Mouse (Mus musculus): ENCODE measurements around the gene Actr8.

Actr8 gene

DNA sequence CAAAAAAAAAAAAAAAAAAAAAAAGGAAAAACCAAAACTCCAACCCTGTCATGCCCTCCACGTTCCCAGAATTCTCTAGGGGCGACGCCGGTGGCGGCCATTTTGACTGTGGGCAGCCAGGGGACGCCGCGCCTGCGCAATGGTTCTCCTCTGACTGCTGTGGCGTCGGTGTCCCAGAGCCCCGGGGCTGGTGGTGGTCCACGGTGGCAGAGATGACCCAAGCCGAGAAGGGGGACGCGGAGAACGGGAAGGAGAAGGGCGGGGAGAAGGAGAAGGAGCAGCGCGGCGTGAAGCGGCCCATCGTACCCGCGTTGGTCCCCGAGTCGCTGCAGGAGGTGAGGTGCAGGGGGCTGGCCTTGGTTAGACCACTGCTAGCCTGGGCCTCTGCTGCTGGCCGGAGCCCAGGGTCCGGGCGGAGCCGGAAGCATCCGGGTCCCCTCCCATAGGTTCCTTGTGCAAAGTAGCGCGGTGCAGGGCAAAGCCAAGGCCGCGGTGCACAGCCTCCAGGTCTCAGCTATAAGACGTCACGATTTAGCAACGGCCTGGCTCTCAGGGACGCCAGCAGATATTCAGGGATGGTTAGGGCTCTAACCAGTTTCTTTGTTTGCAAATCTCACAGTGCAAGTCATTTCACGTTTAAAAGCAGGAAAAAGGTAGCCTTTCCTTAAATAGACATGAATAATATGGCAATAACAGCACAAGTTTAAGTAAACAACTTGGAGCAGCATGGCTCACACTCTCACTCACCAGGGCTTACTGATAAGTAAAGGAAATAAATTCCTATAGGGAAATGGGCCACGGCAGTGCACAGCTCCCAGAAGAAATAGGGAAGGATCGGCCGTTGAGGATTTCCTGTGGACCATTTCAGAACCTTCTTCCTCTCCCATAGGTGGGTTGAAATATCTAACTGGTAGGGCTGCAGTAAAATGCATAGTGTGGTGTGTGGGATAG lies at the start of gene Actr8:
TSS of gene Actr8 (plus strand) at position 84 of the 951 bp plus-strand sequence.
- peak; percentile 96 to 97 for DNase-seq

DNA sequence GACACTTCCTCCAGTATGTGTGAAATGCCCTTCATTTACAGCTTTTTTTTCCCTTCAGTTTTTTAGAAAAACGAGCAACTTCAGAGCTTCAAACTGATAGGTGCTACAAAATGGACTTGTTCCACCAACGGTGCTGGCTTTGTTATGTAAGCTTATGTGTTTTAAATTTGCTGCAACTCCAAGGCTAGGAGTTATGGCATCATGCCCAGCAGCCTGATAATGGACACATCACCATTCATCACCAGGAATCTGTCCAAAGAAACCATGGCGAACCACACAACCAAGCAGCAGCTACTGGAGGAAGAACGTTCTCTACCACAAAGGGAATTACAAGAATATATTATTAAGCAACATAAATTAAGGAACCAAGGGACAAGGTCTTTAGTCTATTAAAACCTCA lies 49.2 kb upstream of the Actr8 start:
- DNase-seq, result no peak

DNA sequence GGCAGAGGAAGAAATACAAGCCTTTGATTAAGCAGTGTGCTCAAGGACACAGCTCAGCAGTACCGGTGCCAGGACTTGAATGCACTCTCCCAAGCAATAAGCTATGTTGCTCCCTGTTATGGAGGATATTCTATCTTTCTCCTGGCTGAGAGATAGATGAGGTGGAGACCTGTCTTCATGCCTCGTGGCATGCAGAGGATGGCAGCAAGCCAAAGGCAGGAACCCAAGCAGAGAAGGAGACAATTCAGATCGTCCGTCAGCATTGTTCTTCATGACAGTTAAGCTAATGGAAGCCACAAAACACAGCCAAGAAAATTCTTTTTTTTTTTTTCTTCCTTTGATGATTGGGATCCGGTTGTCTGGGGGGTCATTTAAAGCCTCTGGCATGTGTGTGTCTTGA lies 42.6 kb upstream of the Actr8 start:
- no peak for DNase-seq

DNA sequence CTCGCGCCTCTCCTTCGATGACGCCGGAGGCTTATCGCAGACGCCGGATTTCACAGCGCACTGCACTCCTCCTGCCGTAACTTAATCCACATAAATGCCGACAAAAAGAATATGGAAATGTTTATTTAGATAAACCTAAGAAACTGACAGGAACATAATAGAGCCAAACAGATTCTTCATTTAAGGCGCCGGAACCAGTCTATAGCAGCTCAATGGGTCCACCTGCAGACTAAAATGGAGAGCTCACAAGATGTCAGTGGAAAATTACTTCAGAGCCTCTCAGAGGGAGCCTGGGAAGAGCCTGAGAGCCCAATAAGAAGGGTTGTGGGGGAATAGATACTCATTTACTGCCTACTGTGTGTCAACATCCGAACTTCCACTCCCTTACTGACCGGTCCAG lies 40.7 kb upstream of the Actr8 start:
- peak in 1 of 2 experiments; percentile 22 for DNase-seq

DNA sequence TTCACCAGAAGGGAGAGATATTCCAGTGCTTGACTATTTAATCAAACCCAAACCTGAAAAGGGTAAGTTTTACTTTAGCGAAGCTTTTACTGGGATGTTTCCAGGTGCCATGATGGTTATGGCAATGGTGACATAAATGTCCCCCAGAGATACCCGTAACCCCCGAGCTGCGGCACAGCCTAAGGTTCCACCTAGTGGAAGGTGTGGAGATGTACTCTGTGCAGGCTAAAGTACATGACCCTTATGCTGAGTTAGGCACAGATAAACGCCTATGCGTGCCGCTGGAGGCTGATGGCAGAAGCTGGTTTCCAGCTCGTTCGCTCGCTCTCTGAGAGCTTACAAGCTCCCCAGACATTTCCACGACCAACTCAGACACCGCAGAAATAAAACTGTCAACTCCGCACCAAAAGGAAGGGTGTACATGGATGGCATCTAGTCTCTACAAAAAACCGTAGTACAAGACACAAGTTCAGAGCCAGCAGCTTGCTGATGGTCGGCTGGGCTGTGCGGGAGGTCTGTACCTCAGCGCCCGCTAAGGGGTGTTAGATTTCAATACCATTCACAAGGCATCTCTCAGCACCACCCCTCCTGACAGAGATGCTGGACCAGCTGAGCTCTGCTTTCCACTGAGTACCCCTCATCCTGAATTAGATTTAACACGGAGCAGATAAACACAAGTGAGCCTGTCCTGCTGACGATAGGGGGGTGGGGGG lies 38.4 kb upstream of the Actr8 start:
- no peak for DNase-seq

DNA sequence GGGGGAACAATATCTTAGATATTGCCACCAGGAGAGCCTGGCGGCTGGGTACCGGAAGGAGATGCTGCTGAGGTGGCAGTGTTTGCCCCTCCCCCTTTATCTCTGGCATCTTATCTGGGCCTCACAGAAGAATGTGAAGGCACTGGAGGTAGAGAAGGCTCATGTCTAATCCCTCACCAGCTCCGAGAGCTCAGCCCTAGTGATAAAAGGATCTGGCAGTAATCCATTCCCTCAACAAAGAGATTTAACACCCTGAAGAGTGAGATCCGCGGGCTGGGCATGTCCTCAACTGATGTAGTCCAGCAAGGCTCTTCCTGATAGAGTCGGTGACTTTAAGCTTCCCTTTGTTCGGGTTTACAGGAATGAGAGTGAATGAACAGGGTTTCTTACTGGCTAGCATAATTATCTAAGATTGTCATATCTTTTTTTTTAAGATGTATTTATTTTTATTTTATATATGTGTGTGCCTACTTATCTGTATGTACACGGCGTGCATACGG lies 37.8 kb upstream of the Actr8 start:
- DNase-seq, result no peak

DNA sequence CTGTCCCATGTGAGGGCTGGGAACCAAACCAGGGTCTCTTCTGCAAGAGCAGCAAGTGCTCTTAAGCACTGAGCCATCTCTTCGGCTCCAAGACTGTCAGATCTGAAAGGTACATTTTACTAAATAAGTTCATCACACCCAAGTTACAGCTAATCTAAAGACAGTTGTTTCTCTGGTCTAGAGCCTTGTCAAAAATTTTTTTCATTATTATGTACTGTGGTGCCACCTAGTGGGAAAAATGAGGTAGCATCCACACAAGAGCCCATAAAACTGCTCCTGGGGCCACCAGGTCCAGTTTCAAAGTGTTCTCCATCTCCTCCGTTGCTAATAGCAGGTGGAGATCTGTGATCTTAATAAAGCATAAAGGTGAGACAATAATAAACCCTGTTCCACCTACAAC lies 37.3 kb upstream of the Actr8 start:
- DNase-seq, result peak; percentile 60 to 64

DNA sequence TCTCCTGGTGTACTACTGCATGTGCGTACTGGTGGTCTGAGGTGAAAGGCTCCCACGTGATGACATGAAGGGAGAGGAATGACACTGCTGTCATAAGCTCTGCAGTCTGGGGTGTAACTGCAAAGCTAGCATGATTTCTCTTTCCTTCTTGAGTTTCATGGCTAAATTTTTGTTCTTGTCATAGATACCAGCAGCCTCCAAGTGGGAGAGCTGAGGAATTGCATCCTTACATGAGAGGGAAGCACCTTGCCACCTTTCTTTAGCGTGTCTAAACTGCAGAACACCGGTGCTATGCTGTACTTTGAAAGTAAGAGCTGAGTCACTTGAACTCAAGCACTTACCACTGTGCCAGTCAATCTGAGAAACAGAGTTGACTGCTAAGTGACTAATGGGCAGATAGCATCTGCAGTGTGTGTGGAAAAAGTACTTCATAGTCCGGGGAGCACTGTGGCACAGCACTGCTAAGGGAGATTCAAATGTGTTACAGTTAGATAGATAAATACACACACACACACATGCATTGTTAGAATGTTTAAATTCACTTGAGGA lies 31.3 kb upstream of the Actr8 start:
- DNase-seq, result no peak

DNA sequence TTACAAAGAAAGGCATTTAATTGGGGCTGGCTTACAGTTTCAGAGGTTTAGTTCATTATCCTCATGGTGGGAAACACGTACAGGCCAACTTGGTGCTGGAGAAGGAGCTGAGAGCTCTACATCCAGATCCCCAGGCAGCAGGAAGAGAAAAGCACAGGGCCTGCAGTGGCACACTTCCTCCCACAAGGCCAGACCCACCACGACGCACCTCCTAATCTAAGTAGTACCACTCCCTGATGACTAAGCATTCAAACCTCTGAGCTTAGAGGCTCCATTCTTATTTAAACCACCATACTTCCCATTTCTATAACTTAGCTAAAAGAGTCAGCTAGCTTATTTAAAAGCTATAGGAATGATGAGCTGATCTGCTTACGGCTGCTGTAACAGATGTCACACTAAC lies 27.3 kb upstream of the Actr8 start:
- no peak for DNase-seq

DNA sequence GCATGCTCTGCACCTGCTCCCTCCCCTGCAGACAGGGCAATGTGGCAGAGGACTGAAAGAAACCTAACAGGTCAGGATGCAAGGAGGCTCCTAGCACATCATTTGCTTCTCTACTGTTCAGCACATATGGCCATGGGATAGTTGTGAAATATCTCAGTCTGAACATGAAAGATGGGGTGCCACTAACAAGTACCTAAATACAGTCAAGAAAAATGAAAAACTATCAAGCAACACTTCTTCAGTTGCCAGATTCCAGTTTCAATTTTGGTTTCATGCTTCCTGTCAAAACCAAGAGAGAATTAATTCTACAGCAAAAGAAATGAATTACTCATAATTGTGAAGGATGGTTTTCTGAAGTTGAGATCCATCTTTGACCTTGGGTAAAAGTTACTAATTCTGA lies 20.7 kb upstream of the Actr8 start:
- DNase-seq, result no peak

DNA sequence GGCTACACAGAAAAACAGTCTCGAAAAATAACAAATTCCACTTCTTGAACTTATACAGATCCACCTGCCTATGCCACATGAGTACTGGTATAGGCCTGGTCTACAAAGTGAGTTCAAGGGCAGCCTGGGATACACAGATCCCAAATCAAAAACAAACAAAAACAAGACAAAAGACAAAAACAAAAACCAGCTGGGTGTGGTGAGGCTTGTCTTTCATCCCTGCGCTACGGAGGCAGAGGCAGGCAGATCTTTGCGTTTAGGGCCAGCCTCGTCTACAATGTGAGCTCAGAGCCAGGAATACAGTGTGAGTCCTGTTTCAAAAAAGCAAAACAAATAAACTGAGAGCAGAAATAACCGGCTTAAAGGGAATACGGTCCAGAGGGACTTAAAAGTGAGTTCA lies 10.5 kb upstream of the Actr8 start:
- DNase-seq, result peak in 1 of 2 experiments; percentile 11

DNA sequence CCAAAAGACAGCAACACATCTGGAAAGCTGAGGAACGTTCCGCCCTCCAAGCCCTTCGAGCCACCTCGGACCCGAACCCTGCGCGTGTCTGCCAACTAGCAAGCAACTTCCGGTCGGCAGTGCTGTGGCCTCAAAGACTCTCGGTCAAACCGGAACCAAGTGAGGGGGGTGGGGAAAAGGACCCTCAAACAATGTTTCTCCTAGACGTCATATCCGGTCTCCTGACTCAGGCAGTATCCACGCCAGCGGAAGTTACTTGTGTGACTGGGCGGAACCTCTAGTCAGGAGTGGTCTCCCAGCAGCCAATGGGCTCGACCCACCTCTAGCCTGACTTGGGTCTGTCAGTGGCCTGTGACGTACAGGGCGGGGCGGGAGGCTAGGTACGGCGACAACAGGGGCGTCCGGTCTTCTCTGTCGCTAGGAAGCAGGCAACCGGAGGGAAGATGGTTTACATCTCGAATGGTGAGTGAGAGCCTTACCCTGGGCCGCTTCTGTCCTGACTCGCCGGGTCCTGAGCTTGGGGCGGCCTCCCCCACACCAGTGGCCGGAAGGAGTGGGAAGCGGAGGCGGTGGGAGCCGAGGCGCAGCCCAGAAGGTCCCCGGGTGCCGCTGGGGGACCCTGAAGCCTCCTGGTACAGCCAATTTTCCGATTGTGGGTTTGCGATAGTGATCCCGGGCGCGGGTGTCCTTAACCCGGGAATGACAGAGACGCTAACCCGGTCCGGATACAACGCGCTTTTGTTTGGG lies 9.9 kb upstream of the Actr8 start, which contains the start of gene Selenok:
TSS of gene Selenok (plus strand) at position 234 of the 747 bp plus-strand sequence.
- DNase-seq, result peak; percentile 93 to 95

DNA sequence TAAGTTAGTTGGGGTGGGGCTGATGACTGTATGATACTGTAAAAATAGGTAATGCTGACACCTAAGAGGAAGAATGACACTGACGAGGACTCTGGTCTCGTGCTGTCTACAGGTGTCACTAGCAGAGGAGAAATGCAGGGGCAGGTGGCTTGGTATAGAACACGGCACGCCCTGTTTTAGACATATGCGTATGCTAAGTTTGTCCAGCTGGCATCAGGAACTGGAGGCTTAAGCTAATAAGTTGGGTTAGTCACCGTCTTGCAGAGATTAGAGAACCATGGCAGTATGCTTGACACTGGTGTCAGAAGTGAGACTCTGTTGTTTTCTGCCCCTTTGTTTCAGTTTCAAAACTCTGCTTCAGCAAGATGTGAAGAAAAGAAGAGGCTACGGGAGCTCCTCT lies 6.7 kb upstream of the Actr8 start:
- no peak for DNase-seq

DNA sequence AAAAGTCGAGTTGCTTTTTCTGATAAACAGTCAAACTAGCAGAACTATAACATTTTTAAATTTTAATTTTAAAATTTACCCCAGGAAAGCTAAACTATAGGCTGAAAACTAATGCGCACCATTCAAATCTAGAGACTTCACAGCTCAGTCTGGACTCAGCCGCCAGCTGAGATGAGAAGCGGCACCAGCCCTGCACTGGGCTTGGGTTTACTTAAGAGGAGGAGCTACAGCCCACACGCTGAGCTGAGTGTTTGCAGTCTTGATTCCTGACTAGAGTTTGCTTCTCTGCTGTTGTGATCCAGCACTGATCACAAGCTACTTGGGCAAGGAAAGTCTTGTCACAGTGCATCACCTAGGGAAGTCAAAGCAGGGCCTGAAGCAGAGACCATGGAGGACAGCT lies 6.1 kb upstream of the Actr8 start:
- DNase-seq, result no peak

DNA sequence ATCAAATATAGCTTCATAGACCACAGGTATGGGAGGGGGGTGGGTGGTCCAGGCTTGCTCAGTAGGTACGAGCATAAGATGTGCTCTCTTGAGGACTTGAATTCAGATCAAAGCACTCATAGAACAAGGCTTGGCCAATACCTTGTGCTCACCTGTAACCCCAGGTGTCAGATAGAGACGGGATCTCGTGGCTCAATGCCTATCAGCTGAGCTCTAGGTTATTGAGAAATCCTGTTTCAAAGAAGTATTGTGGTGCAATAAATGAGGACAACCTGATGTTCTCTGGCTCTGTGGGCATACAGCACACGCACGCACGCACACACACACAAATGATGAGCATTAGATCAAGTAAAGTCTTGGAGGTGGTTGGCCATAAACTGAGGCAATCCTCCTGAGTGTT lies 1.2 kb upstream of the Actr8 start:
- no peak for DNase-seq

DNA sequence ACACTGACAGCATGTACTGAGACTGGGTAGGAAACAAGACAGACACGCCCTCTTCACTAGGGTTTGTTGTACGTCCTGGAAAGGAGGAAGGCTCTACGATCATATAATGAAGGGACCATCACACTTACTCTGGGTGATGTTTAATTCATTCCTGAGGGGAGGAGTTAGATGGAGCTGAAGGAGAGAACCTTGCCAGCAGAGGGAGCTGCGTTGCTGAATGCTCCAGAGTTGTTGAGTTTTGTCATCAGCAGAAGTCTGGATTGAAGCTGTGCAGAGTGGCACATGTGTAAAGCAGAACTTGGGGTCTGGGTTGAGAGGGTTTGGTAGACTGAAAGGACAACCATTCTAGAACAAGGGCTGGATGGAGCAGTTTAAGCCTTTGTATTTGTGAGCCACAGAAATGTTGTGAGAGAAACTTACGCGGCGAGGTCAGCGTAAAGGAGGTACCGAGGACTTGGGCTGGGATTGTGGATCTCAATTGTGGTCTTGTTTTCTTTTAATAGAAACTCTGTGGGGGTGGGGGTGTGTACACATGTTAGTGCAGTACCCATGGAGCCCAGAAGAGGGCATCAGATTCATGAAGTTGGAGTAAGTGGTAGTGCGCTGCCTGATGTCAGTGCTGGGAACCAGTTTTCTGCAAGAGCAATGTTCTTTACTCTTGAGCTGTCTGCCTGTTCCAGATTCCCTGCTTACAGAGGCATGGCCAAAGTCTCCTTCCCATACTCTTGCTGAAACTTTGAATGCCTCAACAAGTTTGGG lies 2.5 kb downstream of the Actr8 start:
- DNase-seq, result peak; percentile 49 to 60

DNA sequence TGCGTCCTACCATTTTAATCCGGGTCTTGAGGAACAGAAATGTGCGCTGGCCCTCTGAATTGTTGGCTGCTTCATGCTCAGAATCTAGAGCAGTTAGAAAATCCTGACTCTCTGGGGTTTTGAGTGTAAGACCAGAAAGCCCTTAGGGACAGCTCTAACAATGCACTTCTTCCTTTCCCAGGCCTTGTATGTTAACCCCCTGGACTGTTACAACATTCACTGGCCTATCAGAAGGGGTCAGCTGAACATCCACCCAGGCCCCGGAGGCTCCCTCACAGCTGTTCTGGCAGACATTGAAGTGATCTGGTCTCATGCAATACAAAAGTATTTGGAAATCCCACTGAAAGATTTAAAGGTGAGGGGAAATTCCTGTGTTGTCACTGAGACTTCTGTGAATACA lies 8.0 kb downstream of the Actr8 start:
- no peak for DNase-seq

DNA sequence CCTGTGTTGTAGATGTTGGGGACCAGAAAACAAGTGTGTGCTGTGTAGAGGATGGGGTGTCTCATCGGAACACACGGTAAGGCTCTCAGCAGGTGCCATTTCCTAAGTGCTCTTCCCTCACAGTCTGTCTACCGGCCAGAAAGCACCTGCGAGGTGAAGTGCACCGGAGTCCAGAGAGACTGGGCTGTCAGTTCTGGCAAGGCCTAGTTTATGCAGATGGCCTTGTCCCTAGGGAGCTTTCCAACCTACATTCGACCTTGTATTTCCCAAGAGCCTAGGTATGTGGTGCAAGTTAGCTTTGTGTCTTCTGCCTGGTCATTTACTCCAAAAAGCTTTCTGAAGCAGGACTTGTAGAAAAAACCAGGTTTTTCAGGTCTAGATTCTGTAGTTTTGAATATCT lies 9.1 kb downstream of the Actr8 start:
- DNase-seq, result no peak

DNA sequence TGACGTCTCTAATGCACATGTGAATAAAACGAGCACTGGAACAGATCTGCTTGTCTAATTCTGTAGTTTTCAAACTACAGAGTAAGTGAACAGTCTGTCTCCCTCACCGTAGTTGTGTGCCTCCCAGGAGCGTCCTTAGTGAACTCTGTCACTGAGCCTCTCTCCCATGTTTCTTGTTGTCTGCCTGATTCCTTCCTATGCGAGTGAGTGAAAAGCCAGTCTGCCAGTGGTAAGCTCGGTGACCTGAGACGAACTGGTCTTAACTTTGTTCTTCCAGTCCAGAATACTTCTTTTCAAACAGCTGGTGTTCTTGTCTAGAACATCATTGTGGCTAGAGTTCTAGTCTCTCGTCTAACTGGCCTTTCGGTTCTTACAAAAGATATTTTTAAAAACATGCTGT lies 9.6 kb downstream of the Actr8 start:
- DNase-seq, result no peak

DNA sequence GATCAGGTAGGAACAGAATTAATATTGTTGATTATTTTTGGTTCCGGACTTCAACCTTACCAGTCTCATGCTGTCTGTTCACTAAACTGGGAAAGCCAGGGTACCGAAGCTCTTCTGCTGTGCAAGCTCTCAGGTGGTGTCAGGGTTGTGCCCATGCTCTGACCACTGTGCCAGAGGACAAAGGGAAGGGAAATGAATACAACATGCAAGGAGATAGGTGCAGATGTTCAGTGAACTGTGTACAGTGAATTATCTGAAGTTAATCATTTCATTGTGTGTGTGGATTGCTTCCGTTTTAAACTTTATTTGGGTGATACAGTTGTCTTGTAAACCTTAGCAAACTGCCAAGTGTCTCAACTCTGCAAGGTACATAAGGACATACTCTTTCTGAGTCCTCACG lies 10.2 kb downstream of the Actr8 start:
- DNase-seq, result no peak

DNA sequence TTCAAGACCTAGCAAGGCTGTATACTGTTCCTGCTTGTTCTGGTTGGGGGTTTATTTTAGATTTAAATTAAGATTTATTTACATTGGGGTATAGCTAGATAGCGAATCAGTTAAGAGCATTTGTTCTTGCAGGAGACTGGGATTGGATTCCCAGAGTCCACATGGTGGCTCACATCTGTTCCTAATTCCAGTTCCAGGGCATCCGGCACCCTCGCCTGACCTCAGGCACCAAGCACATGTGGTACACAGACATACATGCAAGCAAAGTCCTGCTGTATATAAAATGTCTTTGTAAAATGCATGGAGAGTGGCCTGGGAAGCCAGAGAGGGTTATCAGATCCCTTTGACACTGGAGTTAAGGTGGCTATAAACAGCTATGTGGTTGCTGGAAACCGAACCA lies 16.8 kb downstream of the Actr8 start:
- no peak for DNase-seq

Data from kidney, postnatal 4 days (tissue).